Mouse (Mus musculus) bone marrow macrophage, adult 2 months (primary cell): ENCODE measurements at regions not wholly inside any gene's neighbourhood (a gene's known extent, or its start where the extent isn't known, plus 50 kb on each side); places are given as distances from the start of the nearest gene placed in this dataset.
"Not testable (repeated sequence)": the region's sequence is repeated elsewhere in the genome, so short reads cannot be mapped to it uniquely, and the experiment has no call there.

Source experiments
- H3K27ac ChIP-seq: 2 replicates; pipeline ENCODE4 v1.5.1; 2012; ENCODE audit warnings: low read depth, low read length; ENCODE audit not compliant: insufficient read depth
- H3K4me1 ChIP-seq: 2 replicates; pipeline ENCODE4 v1.6.1; 2012; ENCODE audit warnings: low read length; ENCODE audit not compliant: control insufficient read depth, insufficient read depth
- H3K4me3 ChIP-seq: 2 replicates; pipeline ENCODE4 v1.5.1; 2012; ENCODE audit warnings: mild to moderate bottlenecking, low read length, moderate library complexity; ENCODE audit not compliant: insufficient read depth
- CTCF ChIP-seq: IDR thresholded peaks from 2 replicates; pipeline ENCODE4 v1.5.1; 2012; ENCODE audit warnings: low read depth, mild to moderate bottlenecking, low read length, moderate library complexity
- POLR2A ChIP-seq: IDR thresholded peaks from 2 replicates; pipeline ENCODE4 v1.6.1; 2012; ENCODE audit warnings: mild to moderate bottlenecking, low read depth, low read length, borderline replicate concordance

- Histone ChIP-seq H3K4me3 (no peak overlapping the region), H3K4me1 (peaks cover 6% of the 10 kb centered on the region), H3K27ac (no peak overlapping the region)
- no peak for TF ChIP-seq POLR2A
- no peak for TF ChIP-seq CTCF
Measured at GRCm38 (mm10) chr10:96706656-96707055, 89.8 kb downstream of the Btg1 start.

- no peak overlapping the region for H3K4me3 ChIP-seq
- no peak overlapping the region for H3K27ac ChIP-seq
- no peak for TF ChIP-seq POLR2A
- no peak for TF ChIP-seq CTCF
- H3K4me1 ChIP-seq, result peaks cover 6% of the 10 kb centered on the region
Measured at GRCm38 (mm10) chr10:96708471-96708870, 91.7 kb downstream of the Btg1 start.

GRCm38 (mm10) chr10:96709698-96710356 is 93.0 kb downstream of the Btg1 start:
- H3K4me3 ChIP-seq, result no peak overlapping the region
- H3K4me1 ChIP-seq, result peaks cover 6% of the 10 kb centered on the region
- no peak overlapping the region for H3K27ac ChIP-seq
- TF ChIP-seq CTCF, result no peak
- no peak for TF ChIP-seq POLR2A

GRCm38 (mm10) chr10:96711993-96712392 is 95.2 kb downstream of the Btg1 start:
- no peaks in the 10 kb centered on the region for H3K4me1 ChIP-seq
- no peak overlapping the region for H3K4me3 ChIP-seq
- H3K27ac ChIP-seq, result no peak overlapping the region
- TF ChIP-seq CTCF, result no peak
- TF ChIP-seq POLR2A, result no peak

GRCm38 (mm10) chr10:96714702-96715101 is 97.9 kb downstream of the Btg1 start:
- H3K4me3 ChIP-seq, result no peak overlapping the region
- TF ChIP-seq CTCF (no peak), POLR2A (no peak)
- no peaks in the 10 kb centered on the region for H3K4me1 ChIP-seq
- H3K27ac ChIP-seq, result no peak overlapping the region

- no peak for TF ChIP-seq POLR2A
- no peak for TF ChIP-seq CTCF
- Histone ChIP-seq H3K4me1 (peaks cover 5% of the 10 kb centered on the region), H3K27ac (no peak overlapping the region), H3K4me3 (no peak overlapping the region)
Measured at GRCm38 (mm10) chr10:96717281-96717680, 100.5 kb downstream of the Btg1 start.

GRCm38 (mm10) chr10:96718706-96719105 is 101.9 kb downstream of the Btg1 start:
- not testable (repeated sequence) for H3K4me1 ChIP-seq, H3K4me3 ChIP-seq, H3K27ac ChIP-seq

- H3K27ac ChIP-seq, result no peak overlapping the region
- TF ChIP-seq CTCF (no peak), POLR2A (no peak)
Measured at GRCm38 (mm10) chr10:96720281-96720711, 103.5 kb downstream of the Btg1 start.

GRCm38 (mm10) chr10:96720956-96721688 is 104.3 kb downstream of the Btg1 start:
- Histone ChIP-seq H3K4me3 (no peak overlapping the region), H3K4me1 (peaks cover 5% of the 10 kb centered on the region), H3K27ac (no peak overlapping the region)
- no peak for TF ChIP-seq CTCF
- TF ChIP-seq POLR2A, result no peak

More at GRCm38 (mm10) chr10:96720281-96720711, 103.5 kb downstream of the Btg1 start:
- Histone ChIP-seq H3K4me1 (peaks cover 5% of the 10 kb centered on the region), H3K4me3 (no peak overlapping the region)

GRCm38 (mm10) chr10:96722491-96722890 is 105.7 kb downstream of the Btg1 start:
- H3K4me1 ChIP-seq, result peaks cover 5% of the 10 kb centered on the region
- no peak overlapping the region for H3K4me3 ChIP-seq
- no peak overlapping the region for H3K27ac ChIP-seq
- TF ChIP-seq CTCF (no peak), POLR2A (no peak)

GRCm38 (mm10) chr10:96723071-96723470 is 106.3 kb downstream of the Btg1 start:
- H3K4me1 ChIP-seq, result peaks cover 5% of the 10 kb centered on the region
- TF ChIP-seq CTCF, result no peak
- TF ChIP-seq POLR2A, result no peak
- H3K4me3 ChIP-seq, result no peak overlapping the region
- no peak overlapping the region for H3K27ac ChIP-seq
